Mouse (Mus musculus) layer of hippocampus, postnatal 36 days (tissue): ENCODE results near the gene Dmd. TPM values are rescaled to one million over a fixed set of nuclear protein-coding genes. Genes with fewer than 3 reads are reported as not detected.
"Not testable (repeated sequence)": the region's sequence is repeated elsewhere in the genome, so short reads cannot be mapped to it uniquely, and the experiment has no call there.

Experiments used
- DNase-seq, 2 experiments: peaks; one replicate each; pipeline ENCODE4 v3.0.0; 2022
- total RNA-seq, 2 experiments: library from RNA; stranded (reverse); gene quantifications; 2 replicates each; pipeline ENCODE4 v1.2.3; 2021

The Dmd gene
- total RNA-seq: 10 to 100 TPM; 72.6 to 80.1 TPM

DNA sequence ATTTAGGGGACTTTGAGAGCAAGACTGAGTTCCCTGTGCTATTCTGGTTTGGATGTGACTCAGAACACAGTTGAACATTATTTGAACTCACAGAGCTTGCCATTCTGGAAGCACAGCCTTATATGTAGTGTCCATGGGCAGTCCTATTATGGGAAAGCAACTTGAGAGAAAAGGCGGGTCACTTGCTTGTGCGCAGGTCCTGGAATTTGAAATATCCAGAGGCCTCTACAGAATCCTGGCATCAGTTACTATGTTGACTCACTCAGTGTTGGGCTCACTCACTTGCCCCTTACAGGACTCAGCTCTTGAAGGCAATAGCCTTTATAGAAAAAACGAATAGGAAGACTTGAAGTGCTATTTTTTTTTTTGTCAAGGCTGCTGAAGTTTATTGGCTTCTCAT lies at the start of gene Dmd:
Dmd (plus strand) TSS at position 241 of the 400 bp plus-strand sequence.
- DNase-seq: no peak

DNA sequence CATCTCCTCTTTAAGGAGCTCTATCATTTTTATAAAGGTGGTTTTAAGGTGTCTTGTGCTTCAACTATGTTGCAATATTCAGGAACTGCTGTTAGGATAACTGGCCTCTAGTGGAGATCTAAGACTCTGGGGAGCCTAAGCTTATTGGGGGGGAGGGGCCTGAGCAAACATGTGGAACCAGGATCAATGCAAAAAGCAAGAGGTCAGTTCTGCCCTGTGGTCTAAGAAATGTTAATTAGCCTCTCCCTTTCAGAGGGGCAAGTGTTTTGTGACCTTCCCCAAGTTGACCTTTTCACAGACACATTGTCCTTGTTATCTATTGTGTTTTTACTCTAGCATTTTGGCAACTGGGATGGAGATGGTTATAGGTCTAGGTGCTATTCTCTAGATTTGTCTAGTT lies 47.2 kb upstream of the Dmd start:
- DNase-seq: no peak

DNA sequence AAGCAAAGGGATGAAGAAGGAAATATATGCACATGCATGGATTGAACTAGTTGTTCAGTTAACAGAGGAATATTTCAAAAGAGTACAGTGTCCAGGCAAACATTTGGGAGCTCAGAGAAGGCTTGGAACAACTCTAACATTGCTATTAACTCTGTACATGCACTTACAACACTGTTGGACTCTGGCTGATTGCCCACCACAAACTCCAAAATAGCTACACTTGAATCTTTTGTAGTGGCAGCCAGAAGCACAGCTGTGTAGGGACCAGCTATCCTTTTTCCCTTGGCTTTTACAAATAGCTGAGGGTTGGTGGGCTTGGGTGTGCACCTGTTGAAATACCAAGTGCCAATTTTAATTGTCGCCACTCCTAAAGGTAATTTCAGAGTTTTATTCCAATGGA lies 39.0 kb downstream of the Dmd start:
- DNase-seq: no peak

DNA sequence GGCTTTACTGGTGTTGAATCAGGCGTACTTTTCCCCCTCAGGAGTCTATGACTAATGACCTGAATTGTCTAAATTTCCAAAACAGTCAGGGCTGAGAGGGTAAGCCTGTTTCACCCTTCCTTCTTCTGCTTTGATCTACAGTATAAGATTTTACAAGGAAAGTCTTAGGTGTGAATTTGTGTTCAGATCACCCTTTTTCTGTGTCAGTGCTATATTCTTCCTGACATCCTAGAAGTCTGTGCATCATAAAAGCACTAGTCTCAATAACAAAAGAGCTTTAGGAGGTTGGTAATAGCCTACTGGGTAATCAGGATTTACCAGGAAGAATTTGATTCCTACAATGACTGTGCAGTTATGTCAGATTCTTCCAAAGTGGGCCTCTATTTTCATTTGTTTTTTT lies 101.5 kb downstream of the Dmd start:
- no peak for DNase-seq

DNA sequence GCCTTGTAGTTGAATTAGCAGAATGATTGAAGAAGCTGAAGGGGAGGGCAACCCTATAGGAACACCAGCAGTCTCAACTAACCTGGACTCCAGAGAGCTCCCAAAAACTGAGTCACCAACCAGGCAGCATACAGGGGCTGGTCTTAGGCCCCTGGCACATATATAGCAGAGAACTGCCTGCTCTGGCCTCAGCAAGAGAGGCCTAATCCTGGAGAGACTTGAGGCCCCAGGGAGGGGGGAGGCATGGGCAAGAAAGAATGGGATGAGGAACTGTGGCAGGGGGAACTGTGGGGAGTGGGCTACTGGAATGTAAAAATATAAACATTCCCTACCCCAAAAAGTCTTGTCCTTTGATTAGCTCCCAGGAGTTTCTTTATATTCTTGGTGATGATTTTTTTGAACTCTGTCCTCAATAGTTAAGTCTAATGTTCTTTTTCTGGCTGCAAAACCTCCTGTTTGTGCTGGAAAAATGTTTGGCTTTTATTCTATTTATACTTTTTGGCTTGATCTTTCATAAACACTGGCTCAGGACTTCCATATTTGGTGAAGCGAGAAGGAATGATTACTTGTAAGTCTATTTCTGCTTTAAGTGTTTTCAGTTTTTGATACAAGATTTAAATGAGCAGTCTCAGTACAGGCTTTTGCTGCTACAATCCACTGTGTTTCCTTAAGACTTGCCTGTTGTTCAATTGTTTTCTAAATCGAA lies 167.7 kb downstream of the Dmd start:
- DNase-seq: no peak

DNA sequence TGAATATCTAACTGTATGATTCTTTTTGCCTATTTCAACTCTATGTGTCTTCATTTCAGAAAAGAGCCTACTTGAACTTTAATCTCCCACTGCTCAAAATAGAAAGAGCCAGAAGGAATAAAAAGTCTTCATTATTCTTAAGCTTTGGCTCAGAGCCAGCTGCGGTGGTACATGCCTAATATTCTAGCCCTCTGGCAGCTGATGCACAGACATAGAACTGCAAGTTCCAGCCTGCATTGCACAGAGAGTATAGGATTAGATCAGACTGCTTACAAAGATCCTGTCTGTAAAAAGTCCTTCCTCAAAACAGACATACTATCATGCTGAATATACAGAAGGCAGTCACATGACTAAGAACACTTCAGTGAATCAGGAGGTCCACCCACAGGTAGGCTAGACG lies 168.5 kb downstream of the Dmd start:
- no peak for DNase-seq

DNA sequence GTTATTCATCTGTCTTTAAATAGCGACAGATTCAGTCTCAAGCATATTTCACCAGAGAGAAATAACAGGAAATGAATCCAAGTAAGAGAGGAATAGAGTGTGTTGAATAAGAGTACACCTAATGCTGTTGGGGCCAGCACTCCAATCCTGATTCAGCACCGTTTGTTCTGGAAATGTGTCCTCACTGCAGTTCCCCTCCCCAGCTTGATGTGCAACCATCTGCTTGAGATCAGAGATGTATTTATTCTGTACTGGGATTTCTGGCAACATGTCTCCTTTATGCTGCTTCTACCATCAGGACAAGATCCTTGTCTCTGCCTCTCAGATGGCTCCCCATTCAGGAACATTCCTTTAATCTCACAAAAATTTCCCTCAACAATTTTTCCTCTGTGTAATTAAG lies 271.9 kb downstream of the Dmd start:
- peak; percentile 7 to 8 for DNase-seq

DNA sequence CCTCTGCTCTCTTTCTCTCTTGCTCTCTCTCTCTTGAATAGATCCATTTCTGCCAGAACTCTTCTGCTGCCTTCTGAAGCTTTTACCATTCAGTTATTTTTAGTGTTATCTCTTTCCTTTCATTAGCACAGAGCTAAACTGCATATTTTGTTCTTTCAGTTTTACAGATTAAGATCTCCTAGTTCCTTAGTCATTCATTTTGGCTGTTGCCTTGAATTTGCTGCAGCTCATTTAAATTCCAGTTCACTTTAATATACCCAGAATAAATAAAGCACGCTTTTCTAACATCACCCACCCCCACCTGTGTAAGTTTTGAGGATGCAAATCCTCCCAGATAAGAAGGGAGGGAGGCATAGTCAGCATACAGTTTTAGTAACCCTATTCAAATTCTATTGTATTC lies 272.4 kb downstream of the Dmd start:
- DNase-seq: no peak

DNA sequence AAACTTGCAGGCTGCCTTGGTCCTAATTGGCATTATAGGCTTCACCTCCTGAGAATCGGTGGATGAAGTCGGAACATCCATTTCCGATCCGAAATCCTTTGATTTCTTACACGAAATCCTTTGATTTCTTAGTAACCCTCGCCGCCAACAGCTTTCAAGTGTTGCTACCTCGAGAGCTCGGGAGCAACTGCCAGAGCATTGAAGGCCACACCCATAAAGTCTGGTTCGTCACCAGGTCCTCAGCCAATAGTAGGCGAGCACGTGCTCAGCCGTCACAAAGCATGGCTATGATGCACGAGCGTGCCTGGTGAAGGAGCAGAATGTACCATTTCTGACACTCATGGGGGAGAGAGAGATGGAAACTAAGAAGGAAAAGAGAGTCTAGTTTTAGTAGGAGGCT lies 538.9 kb downstream of the Dmd start, which contains the start of gene Tsga8:
Tsga8 (minus strand) TSS at position 327 of the 400 bp plus-strand sequence.
- DNase-seq: no peak

DNA sequence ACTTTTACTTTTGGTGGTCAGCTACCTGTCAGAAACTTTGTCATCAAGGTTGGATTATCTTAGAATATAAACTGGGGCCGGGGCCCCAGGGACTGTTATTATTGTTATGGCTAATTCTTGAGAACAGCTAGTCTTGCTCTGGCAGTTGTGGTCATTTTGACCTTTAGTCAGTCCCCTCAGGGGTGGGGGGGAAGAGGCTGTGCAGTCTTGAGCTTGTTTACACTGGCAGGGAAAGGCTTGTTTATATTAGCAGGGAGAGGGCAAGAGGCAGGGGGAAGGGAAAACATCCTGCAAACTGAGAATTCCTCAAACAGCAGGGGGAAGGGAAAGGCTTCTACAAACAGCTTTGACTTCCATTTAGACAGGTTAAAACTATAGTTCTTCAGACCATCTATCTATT lies 726.3 kb downstream of the Dmd start:
- DNase-seq: no peak

DNA sequence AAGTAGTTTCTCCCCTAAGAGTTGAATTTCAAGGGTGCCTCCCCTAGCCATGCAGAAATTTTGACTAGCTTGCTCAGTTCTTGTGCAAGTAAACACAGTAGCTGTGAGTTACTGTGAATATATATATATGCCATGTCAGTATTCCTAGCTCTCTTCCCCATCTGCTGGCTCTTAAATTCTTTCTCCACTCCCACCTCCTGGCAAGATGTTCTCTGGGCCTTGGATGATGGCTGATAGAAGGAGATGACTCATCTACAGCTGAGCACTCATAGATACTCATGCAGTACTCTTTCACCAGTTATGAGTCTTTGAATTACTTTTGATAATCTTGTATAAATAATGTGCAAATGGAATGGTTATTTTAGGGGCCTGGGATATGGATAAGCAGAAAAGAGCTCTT lies 737.9 kb downstream of the Dmd start:
- DNase-seq: no peak

DNA sequence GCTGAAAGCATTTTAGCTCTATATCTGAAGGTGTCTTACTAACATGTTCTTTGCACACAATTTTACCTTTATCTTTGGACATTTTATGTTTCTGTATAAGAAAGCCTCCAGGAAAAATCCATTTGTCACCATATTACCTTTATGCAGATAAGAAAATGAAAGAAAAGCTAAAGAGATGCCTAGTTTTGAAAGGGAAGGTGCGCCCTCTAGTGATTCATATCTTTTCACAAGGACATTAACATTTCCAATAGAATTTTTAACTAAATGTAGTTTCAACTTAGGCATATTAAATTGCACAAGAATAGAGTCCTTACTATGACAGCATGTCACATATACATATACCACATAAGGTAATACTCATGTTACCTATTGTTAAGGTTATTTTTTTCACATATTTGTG lies 791.9 kb downstream of the Dmd start:
- no peak for DNase-seq

DNA sequence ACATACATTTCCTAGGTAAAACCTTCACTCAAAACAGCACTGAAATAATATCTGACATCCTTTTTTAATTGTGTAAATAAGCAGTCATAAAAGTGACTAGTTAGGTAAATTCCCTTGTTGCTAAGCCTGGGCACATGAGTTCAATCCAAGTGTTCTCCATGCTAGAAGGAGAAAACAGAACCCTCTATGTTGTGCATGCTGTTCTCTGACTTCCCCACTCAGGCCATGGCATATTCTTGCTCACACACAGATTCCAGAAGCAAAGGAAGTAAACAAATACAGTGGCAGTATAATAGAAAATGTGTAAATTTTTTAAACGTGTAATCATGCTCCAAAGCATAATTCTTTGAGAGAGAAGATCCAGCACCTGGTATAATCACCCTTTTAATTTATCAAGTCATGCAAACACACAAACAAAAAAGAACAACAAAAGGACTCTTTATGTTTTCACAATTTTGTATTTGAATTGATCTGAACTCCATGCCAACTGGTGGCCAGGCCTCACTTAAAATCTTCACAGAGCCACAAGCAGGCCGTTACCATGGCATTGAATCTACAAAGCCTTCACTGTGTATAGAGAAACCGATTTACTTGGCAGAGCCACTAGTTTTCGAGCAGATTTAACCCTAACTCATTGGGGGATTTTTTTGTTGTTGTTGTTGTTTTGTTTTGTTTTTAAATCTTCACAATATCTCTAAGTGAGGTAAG lies 797.8 kb downstream of the Dmd start:
- no peak for DNase-seq

DNA sequence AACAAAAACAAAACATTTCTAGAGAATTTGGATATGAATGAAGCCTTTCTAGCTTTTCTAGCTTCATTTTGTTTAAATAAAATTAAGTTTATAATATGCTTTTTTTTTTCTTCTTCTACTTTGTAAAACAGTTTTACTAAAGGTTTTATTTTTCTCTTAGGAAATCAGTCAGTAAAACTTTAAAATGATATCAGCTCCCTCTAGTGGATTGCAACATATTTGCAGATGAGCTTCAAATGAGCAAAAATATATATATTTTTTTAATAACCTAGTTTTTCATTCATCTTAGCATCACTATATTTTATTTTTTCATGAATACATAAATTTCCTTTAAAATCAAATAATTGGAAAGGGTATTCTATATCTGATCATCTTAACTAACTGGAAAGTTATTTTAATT lies 838.7 kb downstream of the Dmd start:
- DNase-seq: no peak

DNA sequence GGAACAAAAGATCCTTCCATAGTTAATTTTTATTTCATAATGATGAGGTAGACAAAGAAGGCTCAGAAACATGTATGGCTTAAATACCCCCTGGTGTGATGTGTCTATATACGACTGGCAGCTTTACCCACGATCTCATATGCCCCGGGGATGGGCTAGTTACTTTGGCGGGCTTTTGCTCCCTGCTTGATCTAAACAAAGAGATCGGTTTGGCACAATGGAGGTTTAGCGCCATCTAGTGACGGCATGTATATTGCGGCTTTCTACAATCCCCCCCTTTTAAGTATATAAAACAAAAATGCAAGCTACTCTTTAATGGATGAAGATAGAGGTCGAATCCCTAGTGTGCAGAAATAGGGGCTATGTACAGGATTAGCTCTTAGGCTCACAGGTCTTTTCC lies 918.8 kb downstream of the Dmd start:
- not testable (repeated sequence) for DNase-seq

DNA sequence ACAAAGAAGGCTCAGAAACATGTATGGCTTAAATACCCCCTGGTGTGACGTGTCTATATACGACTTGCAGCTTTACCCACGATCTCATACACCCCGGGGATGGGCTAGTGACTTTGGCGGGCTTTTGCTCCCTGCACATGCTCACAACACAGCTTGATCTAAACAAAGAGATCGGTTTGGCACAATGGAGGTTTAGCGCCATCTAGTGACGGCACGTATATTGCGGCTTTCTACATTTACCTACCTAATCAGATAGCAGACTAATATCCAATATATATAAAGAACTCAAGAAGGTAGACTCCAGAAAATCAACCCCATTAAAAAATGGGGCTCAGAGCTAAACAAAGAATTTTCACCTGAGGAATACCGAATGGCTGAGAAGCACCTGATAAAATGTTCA lies 926.7 kb downstream of the Dmd start:
- not testable (repeated sequence) for DNase-seq

DNA sequence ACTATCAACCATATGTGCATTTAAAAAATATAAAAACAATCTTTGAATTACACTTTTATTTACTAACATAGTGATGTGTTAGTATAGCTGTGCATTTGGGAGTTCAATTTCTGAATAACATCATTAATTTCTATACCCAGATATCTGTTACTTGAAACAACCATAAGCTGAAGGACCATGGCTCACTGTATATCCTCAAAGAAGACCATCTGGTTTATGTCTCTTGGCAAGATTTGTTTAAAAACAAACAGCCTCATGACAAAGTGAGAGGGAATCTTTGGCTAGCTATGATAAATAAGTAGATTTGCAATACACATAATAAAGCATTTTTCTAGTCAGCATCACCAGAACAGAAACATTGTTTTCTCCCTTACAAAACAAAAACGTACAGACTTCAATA lies 1027.2 kb downstream of the Dmd start:
- DNase-seq: no peak

DNA sequence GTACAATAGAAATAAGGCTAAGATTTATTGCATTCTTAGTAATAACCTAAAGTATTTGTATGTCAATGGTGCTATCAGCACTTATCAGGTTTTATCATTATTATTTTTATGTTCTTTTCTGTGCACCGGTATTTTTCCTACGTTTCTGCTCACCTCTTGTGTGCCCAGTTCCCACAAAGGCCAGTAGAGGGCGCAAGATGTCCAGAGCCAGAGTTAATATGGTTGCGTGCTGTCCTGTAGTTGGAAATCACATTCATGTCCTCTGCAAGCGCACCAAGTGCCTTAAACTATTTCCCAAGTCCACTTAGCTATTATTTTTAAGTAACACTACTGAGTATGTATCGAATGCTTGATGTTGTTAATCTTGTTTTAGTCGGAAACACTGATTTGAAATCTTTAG lies 1052.6 kb downstream of the Dmd start:
- DNase-seq: peak; percentile 7 to 19

DNA sequence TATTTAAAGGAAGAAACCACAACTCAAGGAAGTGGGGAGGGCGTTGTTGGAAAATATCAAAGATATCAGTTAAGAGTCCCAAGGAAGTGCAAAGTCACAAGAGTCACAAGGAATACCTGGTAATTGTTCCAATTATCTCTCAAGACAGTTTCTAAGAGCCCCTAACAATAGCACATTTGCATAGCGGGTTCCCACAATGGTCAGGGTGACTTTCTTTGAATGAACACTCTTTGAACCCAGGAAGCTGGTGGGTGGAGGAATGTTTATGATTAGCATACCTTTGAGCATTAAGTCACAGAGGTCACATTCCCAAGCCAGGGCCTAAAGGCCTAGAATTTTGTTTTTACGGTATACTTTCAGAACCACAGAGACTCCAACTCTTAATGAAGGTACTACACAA lies 1113.8 kb downstream of the Dmd start:
- not testable (repeated sequence) for DNase-seq

DNA sequence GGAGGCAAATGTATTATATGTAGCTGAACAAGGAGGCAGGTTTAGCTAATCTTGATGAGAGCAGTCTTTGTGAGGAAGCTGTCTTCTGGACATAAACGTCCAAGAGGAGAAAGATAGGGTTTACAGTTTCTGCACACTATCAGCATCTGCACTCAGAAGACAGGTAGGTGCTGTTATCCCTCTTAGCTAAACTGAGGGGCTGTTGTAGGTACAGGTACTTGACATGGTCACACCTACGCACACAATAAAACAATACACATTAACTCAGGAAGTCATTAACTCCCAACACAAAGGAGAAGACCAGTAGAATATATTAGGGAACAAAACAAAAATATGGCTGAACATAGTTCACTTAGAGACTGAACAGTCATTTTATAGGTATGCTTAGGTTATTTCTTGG lies 1217.2 kb downstream of the Dmd start:
- no peak for DNase-seq

DNA sequence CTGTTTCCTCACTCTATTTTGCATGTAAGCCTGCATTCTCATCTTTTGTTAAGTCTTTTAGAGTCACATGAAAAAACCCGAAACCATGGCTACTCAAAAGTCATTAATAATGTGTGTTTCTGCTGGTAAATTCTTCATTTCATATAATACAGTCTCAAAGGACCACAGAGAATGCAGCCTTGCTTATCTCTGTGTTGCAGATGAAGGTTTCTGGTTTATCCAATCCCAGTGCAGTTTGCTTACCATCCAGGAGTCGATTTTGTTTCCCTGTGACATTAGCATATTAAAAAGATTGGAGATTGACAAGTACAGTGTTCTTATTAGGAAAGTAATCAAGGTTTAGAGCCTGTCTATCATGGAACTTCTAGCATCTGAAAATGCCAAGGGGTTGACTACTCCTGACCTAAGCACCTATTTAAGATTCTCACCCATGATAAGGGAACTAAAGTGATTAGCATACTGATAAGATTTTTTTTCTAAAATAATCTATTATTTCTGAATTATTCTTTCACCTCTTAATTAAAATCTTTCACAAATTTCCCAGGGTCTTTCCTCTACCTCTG lies 1292.7 kb downstream of the Dmd start:
- no peak for DNase-seq

DNA sequence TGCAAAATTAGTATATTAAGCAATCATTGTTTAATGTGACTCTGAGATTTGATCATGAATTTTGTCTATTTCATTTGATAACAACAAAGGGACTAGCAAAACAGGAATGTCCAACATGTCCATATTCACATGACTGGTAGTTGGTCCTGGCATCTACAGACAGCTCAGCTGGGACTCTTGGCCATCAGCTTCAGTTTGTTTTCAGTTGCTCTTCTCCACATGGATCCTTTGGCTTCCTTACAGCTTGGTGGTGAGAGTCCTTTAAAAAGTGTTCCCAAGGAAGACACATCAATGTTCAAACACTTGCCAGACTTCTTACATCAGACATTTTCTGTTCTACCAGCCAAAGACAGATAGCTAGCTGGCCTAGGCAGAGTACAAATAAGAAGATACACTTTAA lies 1381.9 kb downstream of the Dmd start:
- DNase-seq: no peak

DNA sequence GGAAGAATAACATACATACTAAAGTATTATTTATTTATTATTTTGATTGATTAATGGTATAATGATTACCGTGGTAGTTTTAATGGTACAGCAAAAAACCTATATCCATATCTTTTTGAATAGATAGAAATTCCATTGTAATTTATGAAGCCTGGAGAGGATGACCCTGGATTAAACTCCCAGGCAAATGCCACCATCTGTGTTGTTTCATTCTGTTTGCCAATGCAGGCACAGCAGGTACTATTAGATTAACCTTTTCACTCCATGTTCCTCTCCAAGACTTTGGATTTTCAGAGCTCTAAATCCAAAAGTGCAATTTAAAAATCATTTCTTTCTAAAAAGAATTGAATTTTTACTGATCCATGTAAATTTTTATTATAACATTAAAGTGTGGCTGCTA lies 1383.5 kb downstream of the Dmd start:
- no peak for DNase-seq

DNA sequence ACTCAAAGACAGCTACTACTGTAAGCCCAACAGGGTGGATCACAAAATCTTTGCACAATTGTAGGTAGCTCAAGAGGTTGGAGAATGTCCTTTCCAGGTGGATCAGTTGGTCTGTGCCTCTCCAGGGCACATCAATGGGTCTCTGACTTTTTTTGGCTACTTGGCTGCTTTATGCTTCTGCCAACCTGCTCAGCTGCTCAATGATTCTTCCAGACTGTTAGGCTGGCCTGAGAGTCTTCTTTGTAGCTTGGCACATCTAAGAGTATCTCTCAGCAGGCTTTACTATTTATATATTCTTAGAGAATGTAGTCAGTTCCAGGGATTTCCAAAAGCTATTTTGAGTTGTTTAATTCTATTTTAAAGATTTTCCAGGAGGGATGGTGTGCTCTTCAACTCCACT lies 1416.3 kb downstream of the Dmd start:
- DNase-seq: no peak
